Mouse (Mus musculus) thymus, postnatal 14 days (tissue): Measurements from ENCODE around the gene Cntn6.

Experiments used
- DNase-seq: peaks from one replicate; pipeline ENCODE4 v3.0.0; 2021

The Cntn6 gene

DNA sequence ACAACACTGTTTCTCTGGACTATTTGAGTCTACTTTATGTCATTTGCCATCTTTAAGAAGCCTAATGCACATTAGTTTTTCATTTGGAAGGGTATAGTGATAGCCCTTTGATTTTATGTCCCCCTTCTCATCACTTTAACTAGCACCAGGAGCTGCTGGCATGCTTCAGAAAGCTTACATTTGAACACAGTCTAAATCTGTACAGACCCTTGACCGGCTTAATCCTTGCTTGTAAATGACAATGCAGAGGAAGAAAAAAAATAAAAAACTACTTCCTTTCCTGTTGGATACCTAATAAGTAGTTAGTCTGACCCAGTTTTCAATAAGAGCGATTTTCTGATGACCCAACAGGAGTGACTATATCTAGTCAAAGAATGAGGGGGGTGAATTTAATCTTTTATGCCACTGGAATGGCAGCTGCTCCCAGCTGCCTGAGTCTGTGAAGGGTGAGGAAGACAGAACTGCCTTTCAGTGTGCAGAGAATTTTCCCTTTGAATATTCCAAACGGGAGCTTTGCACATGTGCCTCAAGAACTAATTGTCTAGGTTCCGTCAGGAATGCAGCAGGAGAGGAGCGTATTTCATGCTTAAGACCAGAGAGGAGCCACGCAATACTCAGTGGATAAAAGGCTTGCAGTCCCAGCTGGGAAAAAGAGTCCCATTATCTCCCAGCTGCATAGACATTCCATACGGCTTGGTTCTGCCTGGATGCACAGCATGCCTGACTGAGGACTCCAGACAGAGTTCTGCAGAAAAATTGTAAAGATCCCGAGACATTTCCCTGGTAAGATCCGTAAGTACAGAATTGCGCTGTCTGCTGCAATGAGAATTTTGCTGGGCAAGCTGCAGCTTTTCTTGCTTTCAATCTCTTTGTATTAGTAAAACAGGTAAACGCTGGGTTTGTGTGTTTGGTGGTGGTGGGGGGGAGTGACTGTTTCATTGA, at the start of gene Cntn6:
Gene Cntn6 (plus strand): TSS at position 301 of the 942 bp plus-strand sequence.
- no peak for DNase-seq

- no peak for DNase-seq
Measured at GRCm38 (mm10) chr6:104443731-104444130, 48.9 kb upstream of the Cntn6 start.

GRCm38 (mm10) chr6:104470706-104471105, 21.9 kb upstream of the Cntn6 start:
- no peak for DNase-seq

- DNase-seq = no peak
Measured at GRCm38 (mm10) chr6:104479242-104479641, 13.3 kb upstream of the Cntn6 start.

DNA sequence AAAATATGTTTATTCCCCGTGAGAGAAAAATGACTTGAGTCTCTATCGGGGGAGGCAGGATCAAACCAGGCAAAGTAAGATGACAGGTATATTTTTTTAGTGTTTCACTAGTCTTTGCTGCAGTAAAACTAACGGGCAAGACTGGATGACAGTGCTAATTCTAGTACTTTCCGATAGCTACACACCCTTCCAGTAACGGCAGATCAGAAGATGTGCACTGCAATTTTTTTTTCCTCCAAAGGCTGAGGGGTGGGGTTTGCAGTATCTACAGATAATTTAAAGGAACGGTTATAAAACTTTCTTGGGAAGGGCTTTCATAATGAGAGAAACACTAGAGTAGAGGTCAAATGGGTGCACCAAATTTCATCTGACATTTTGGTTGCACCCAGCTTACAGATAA, 869 bp downstream of the Cntn6 start:
- DNase-seq = no peak

DNA sequence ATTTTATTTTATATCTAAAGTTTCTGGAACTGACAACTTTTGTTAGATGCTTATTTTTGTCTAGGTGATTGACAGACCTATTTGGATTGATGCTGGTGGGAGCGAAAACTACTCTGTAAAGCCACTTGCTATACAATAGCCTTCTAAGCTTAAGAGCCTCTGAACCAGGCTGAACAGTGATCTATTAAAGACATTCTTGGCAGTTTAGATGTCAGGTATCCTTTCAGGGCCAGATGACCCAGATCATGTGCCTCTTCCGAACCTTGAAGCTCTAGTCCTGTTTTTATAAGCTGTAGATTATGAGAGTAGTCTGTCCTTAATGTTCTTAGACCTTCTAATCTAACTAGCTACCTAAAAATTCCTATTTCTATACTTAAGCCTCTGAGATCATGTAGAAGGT, 3.2 kb downstream of the Cntn6 start:
- no peak for DNase-seq

DNA sequence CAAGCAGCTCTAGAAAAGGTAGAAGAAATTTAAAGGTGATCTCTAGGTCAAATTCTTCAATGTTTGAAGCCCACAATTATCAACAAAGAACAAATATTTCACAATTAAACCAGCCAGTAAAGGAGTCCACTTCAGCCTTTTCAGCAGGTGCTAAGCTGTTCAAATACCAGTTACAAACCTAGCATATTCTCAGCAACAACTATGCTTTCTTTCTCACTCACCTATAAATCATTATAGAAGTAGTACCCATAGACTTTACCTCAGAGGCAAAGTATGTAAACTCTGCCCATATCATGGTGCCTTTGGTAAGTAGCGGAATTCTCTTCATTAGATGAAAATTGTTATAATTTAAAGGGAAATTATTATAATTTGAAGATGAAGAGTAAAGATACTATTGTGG, 71.4 kb downstream of the Cntn6 start:
- no peak for DNase-seq

- DNase-seq = no peak
Measured at GRCm38 (mm10) chr6:104569564-104569963, 77.0 kb downstream of the Cntn6 start.

GRCm38 (mm10) chr6:104588028-104588427, 95.4 kb downstream of the Cntn6 start:
- no peak for DNase-seq

- no peak for DNase-seq
Measured at GRCm38 (mm10) chr6:104600838-104601397, 108.3 kb downstream of the Cntn6 start.

GRCm38 (mm10) chr6:104602894-104603293, 110.3 kb downstream of the Cntn6 start:
- no peak for DNase-seq

DNA sequence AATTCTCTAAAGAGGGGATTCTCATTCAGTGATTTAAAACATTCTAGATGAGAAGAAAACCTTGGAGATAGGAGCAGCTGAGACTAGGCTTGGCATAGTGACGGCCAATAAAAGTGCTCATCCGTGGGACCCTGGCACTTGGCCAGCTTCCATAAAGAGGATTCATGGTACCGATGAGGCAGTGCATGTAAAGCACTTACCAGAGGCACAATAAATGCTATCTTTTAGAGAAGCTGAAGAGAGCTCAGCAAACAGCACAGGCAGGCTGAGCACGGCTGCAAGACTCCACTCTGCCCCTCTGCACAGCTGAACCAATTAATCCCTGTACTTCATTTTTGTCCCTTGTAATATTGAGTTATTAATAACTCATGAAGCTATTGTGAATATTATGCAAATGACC, 110.8 kb downstream of the Cntn6 start:
- DNase-seq = no peak

GRCm38 (mm10) chr6:104605214-104605613, 112.6 kb downstream of the Cntn6 start:
- no peak for DNase-seq

DNA sequence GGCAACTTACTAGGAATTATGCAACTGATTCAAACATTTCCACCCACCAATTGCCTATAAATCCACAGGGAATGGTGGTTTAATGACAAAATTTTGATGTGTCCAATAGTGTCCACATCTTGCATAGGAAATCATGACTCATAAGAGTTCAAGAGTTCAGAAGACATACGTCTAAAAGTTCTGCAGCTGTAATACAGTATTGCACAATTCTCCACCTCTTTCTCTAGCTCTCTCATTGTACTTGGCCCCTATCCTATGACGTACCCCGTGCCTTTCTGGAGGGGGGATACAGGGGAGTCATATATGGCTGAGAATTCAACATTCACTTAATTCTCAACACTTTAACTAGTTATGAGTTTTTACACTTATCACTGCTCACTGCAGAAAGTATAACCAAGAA, 160.9 kb downstream of the Cntn6 start:
- DNase-seq = no peak

DNA sequence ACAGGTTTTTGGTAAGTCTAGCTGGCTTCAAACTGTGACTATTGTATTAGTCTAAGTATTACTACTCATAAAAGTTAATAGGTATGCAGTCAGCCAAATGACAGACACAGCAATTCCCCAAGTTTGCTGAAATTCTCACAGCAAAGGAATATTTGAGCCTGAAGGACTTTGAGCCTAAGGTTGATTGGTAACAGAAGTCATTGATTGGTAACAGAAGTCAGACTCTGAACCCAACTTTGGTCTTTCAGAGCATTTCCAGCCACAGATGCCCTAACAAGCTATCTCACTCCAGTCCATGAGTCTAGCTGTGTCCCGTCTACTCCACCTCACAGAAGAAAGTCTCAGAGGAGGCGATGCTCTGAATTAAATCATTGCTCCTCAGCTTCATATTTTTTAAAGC, 176.1 kb downstream of the Cntn6 start:
- DNase-seq = no peak

- DNase-seq = no peak
Measured at GRCm38 (mm10) chr6:104674249-104674648, 181.7 kb downstream of the Cntn6 start.

- no peak for DNase-seq
Measured at GRCm38 (mm10) chr6:104679809-104680495, 187.4 kb downstream of the Cntn6 start.

DNA sequence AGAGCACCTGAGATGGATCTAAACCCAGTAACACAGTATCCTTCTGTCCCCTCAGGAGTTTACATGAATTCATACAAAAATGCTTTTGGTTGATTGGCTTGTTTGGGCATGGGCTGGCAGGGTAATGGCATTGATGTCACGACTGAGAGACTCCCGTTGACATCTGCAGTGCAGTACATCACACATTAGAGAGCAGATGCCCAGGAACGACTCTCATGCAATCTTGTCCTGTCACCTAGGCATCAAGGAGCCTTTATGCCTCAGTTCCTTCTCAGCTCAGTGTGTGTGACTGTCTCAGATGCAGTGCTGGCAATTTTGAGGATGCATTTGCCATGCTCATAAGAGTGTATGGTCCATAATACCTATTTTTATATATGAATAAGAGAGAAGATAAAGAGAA, 195.4 kb downstream of the Cntn6 start:
- DNase-seq = no peak

DNA sequence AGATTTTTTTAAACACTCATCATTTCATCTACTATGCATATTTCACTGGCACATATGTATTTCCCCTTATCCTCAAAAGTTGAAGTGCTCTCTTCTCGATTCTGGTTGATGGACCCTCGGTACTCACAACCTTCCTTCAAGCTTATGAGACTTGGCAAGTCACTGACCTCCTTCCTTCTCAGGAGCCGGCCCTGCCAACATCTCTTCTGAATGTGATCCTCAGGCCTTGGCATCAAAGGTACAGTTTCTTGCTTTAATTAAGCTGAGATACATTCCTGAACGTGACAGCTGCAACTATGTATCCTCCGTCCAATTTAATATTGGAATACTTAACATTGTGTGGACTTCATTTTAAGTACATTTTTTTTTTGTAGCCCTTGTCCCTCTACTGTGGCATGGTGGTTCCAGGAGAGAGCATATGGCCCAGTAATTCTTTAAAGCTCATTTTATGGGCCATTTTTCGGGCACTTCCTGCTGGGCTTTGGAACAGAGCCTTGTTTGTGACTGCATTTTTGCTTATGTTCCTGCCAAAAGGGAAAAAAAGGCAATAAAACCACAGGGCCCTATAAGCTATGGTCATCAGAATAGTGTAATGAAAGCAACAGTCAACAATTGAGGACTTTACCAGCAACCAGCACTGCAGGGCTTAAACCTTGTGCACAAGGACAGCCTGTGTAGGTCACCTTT, 196.0 kb downstream of the Cntn6 start:
- DNase-seq = no peak

- DNase-seq = no peak
Measured at GRCm38 (mm10) chr6:104728571-104728970, 236.0 kb downstream of the Cntn6 start.

DNA sequence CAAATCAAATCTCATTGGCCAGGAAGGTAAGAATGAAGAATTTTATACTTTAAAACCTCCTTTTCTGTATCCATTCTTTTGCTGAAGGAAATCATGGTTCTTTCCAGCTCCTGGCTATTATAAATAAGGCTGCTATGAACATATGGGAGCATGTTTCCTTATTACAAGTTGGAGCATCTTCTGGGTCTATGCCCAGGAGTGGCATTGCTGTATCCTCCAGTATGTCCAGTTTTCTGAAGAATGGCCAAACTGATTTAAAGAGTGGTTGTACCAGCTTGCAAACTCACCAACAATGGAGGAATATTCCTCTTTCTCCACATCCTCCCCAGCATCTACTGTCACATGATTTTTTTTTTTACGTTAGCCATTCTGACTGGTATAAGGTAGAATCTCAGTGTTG, 241.7 kb downstream of the Cntn6 start:
- no peak for DNase-seq

DNA sequence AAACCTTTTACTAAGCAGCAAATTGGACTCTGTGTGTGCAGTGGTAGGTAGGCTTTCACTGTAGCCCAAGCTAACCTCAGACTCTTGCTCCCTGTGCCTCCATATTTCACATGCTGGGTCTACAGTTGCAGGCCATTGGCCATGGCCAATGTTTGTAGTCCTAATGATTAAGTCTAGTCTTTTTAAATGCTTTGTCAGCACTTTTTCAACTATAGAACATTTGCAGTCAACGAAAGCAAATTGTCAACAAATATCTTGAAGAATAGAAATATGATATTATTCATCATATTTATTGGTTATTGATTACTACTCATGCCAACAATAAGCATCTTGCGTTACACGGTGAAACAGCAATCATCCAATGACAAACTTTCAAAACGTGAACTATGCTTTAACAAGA, 246.4 kb downstream of the Cntn6 start:
- DNase-seq = no peak

DNA sequence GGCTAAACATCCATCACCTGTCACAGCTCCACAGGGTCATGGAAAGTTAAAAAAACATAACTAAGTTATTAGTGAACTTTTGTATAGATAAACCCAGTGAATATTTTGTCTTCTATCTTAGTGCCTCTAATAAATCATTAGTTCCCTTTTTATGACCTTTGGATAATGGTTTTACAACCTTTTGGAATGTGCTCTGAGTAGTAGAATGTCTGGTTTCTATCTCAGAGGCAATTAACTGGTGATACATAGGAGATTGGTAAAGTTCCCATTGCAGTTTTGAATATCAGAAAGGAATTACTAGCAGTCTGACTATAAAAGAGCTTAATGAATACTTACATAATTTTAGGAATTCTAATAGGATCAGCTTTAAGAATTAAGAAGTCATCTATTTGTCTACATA, 265.5 kb downstream of the Cntn6 start:
- no peak for DNase-seq
